Mouse (Mus musculus): ENCODE results near the gene Rgr.
"Not testable (repeated sequence)": the region's sequence is repeated elsewhere in the genome, so short reads cannot be mapped to it uniquely, and the experiment has no call there.

The Rgr gene

DNA sequence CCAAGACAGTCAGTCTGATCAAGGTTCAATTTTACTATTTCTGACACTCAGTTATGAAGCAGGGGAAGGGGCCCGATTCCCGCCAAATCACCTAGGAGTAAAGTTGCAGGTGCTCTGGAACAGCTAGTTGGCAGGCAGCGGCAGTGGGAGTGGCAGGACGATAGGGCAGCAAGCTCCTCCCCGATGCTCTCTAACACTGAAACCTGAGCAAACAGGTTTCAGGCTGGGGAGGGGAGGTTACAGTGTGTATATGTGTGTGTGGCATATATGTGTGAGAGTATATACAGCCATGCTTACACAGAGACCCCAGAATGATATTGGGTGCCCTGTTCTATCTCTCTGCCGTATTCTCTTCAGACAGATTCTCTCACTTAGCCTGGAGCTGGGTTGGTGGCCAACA, 48.0 kb downstream of the Rgr start:
- DNase-seq (ENCODE audit: low spot score): not testable (repeated sequence)

DNA sequence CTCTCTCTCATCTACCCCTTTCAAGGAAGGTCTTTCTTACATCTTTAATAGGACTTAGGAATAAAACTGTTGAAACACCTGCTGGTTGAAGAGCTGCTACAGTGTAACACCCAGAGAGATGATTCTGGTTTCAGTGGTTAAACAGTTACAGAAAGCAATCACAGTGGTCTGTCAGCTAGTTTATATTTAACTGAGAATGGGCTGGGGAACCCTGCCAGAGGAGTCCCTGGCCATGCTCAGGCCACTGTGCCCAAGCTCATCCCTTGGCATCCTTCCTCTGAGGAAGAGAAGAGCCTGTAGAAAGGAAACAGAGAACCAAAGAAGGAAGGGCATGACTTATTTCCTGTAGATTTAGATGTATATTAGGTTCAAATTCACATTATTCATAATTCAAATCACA, 59.0 kb downstream of the Rgr start:
- no peak for DNase-seq (ENCODE audit: low spot score)

DNA sequence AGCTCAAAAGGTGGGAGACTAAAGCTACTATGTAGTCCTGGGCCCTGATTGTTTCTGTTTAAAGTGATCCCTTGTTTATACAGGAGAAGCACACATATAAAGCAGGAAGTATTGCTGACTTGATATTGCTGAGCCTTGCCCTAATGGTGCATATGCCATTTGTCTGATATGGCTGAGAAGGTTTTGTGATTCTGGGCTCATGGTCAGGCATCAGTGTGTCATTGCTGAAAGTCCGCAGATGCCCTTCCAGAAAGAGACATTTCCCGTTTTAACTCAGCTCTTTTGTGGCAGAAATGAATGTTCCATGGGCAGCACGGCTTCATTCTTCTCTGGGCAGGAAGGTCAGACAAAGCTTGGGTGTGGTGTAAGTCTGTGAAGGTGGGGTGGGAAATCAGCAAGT, 63.1 kb downstream of the Rgr start:
- DNase-seq (ENCODE audit: low spot score): no peak
